Mouse (Mus musculus): ENCODE data around the gene H2-Eb2.

Gene H2-Eb2

DNA sequence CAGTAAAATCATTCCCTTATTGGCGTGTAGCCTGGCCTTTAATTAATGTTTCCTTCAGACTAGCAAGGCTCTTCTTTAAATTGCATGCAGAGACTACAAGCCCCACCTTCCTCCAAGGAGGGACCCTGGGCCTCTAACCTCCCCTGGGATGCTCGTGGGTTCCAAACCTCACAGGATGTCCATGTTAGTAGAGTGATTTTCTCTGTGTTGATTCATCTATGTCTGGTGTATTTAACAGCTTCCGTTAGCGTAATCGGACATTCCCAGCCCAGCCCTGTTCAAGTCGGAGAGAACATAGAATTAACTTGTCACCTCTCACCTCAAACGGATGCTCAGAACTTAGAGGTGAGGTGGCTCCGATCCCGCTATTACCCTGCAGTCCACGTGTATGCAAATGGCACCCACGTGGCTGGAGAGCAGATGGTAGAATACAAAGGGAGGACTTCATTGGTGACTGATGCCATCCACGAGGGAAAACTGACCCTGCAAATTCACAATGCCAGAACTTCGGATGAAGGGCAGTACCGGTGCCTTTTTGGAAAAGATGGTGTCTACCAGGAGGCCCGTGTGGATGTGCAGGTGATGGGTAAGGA is 37.6 kb downstream of the H2-Eb2 start:
- DNase-seq = no peak

- DNase-seq = no peak
These were observed 38.3 kb downstream of the H2-Eb2 start for GRCm38 (mm10) chr17:34363676-34364310.

- DNase-seq = no peak
These were observed 39.6 kb downstream of the H2-Eb2 start for GRCm38 (mm10) chr17:34365031-34365430.

GRCm38 (mm10) chr17:34370563-34370962 is 45.1 kb downstream of the H2-Eb2 start:
- no peak for DNase-seq

GRCm38 (mm10) chr17:34373055-34373709 is 47.7 kb downstream of the H2-Eb2 start:
- DNase-seq = no peak

DNA sequence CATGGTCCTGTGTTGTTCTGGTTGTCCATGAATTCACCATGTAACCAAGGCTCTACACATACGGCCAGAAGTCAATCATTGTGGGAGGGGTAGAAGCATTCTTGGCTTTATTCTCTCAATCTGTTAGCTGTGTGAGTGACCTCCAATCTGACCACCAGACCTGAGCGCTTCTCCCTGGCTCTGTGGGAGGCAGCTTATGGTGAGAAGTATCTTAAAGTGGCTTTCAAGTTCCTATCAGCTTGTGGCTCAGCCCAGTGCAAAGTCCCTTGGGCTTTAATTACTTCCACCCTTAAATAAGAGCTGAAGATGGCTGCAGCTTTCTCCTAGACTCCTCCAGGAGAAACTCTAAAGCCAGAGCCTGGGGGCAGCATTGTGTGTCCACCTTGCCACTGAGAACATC is 51.4 kb downstream of the H2-Eb2 start, which contains the start of gene Btnl1:
Gene Btnl1, plus strand, starts transcription at position 286 of the 400 bp plus-strand sequence.
- DNase-seq = no peak

DNA sequence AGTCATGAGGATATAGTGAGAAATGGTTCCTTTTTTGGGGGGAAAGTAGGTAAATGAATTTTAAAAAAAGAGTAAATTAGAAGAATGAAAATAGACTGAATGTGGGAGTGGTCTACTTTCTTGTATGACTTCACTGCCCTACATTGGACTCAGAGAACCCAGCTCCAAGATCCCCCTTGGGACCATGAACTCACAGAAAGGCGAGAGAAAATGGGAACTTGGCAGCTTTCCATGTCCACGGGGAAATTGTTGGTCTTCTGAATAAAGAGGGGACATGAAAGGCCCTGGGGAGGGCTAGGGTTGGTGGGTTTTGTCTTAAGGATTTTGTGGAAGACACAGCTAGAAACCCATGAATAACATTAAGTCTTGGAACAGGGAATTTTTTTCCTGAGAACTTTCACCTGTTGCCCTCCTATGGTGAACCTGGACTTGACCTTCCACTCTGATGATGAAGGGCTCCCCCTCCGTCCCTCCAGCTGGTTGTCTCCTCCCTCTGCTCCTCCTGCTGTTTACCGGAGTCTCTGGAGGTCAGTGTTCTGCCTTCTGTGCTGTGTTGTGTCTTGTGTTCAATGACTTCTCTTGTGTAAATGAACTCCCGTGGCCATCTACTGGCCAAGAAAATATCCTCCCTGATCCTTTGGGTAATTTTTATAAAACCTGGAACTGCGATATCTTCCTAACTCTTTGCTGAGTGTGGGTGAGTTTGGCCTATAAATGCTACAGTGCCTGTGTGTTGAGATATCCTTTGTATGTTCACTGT is 52.2 kb downstream of the H2-Eb2 start:
- DNase-seq = no peak

- DNase-seq = no peak
These were observed 53.3 kb downstream of the H2-Eb2 start for GRCm38 (mm10) chr17:34378716-34379115.

DNA sequence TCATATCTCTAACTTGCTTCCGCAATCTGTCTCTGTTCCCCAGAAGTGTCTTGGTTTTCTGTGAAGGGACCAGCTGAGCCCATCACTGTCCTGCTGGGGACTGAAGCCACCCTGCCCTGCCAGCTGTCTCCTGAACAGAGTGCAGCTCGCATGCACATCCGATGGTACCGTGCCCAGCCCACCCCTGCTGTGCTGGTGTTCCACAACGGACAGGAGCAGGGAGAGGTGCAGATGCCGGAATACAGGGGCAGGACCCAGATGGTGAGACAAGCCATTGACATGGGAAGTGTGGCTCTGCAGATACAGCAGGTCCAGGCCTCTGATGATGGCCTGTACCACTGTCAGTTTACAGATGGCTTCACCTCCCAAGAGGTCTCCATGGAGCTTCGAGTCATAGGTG is 54.0 kb downstream of the H2-Eb2 start:
- DNase-seq = no peak

GRCm38 (mm10) chr17:34381876-34382275 is 56.4 kb downstream of the H2-Eb2 start:
- DNase-seq = no peak

GRCm38 (mm10) chr17:34383212-34383611 is 57.7 kb downstream of the H2-Eb2 start:
- peak in 1 of 2 experiments; percentile 52 for DNase-seq

DNA sequence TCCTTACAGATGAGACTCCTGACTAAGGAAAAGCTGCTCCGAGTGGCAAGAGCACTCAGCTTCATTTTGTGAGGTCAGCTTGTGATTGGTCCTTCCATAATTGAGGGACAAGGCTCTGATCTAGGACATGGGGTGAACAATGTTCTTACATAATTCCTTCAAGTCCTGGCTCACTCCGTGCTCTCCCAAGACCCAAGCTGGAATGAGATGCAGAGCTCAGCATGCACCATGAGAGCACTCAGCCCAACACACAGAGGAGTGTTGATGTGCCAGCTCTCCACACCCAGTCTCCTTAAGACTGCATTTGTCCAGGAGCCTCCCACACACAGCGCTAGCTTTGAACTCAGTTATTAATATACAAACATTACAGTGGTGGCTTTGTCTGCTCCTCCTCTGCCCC is 59.2 kb downstream of the H2-Eb2 start:
- DNase-seq = no peak

GRCm38 (mm10) chr17:34386656-34387055 is 61.2 kb downstream of the H2-Eb2 start:
- DNase-seq = no peak

DNA sequence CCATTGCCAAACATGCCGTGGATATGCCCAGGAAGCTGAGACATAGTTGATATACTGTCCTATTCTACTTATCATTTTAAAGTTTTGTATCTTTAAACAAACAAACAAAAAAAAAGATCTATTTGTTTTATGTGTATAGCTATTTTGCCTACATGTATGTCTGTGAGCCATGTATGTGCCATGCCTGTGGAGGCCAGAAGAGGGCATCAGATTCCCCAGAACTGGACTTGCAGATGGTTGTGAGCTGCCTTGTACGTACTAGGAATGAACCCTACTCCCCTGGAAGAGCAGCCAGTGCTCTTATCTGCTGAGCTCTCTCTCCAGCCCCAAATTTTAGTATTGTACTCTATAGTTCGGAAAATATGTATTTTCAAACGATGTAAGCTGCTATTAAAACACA is 63.0 kb downstream of the H2-Eb2 start:
- peak; percentile 37 to 64 for DNase-seq
